Mouse (Mus musculus): ENCODE measurements around the gene Baiap2l2.

The Baiap2l2 gene

GRCm38 (mm10) chr15:79212750-79213446 lies 72.4 kb downstream of the Baiap2l2 start:
- DNase-seq (ENCODE audit: low spot score in 2 of 2) = no peak

- DNase-seq (ENCODE audit: low spot score in 2 of 2) = no peak
Measured at GRCm38 (mm10) chr15:79210357-79210756, 75.0 kb downstream of the Baiap2l2 start.

GRCm38 (mm10) chr15:79208758-79209439 lies 76.4 kb downstream of the Baiap2l2 start:
- DNase-seq (ENCODE audit: low spot score in 2 of 2) = no peak

DNA sequence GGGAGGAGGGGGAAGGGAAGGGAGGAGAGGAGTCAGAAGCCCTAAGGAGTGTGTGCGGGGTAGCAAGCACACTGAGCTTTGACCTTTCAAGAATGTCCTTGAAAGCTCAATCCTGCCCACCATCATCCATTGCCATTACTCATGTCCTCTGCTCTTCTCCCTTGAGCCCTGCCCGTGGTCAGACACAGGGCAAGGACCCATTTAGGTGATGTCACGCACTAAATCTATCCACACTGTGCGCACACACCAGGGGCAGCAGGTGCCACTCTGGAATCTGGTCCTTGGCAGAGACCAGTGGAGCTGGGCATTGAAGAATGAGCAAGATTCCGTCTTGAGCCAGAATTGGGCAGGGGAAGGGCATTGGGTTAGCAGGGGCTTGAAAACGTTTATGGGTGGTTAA lies 77.1 kb downstream of the Baiap2l2 start:
- no peak for DNase-seq (ENCODE audit: low spot score in 2 of 2)

Data from right cerebral cortex, postnatal 36 days (tissue).